7 mouse cellular contexts compared by ENCODE assay signal in the genomic region with DNA sequence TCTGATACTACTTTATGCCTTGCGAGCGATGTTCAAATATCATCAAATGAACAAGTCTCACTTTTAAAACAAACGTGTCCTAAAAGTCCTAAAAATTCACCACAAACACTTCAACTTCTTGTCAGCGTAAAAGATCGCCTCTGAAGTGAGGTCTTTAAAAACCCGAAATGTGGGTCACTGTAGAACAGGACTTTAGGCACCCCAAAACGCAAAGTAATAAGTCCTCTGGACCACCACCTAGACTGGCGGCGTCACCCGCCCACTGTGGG.
A peak's percentile ranks its signal among the peaks of the same experiment; 100 is the strongest.
DNase-seq lines count a peak whose midpoint lies in the region; ATAC-seq and TF ChIP-seq lines count a peak whose summit lies in the region.

No protein-coding gene starts in this region.

- peak overlapping the region; percentile 95 for H3K4me2 ChIP-seq in lung, embryonic 14.5 days
- H3K4me2 ChIP-seq in forebrain, embryonic 12.5 days, result peak overlapping the region; percentile 95
- peak overlapping the region; percentile 83 for H3K4me2 ChIP-seq in limb, embryonic 12.5 days

- H3K4me1 ChIP-seq in lung, embryonic 14.5 days (ENCODE audit: insufficient read depth), result peaks cover 18% of the 10 kb centered on the region
- peaks cover 44% of the 10 kb centered on the region for H3K4me1 ChIP-seq in forebrain, embryonic 12.5 days
- peaks cover 43% of the 10 kb centered on the region for H3K4me1 ChIP-seq in limb, embryonic 12.5 days (replicated peaks)
- peaks cover 15% of the 10 kb centered on the region for H3K4me1 ChIP-seq in small intestine, adult 2 months (ENCODE audit: control insufficient read depth, insufficient read depth, insufficient read length, low read length)

- no peak for DNase-seq in lung, embryonic 14.5 days
- no peak for DNase-seq in lung, adult 18-20 months
- no peak for DNase-seq in layer of hippocampus, adult 8-10 months (ENCODE audit: low spot score in 2 of 2)
- no peak for DNase-seq in cerebellum, postnatal 14 days

- no peaks in the 10 kb centered on the region for H3K27me3 ChIP-seq in lung, embryonic 14.5 days (ENCODE audit: insufficient read depth, low read length)
- no peaks in the 10 kb centered on the region for H3K27me3 ChIP-seq in forebrain, embryonic 12.5 days
- H3K27me3 ChIP-seq in limb, embryonic 12.5 days, result no peaks in the 10 kb centered on the region
- H3K27me3 ChIP-seq in small intestine, adult 2 months (ENCODE audit: control insufficient read depth, insufficient read depth, low read length), result no peaks in the 10 kb centered on the region

- no peak for TF ChIP-seq CTCF in lung, embryonic 14.5 days (IDR thresholded peaks at IDR 0.05; ENCODE audit: low read depth)
- no peak for TF ChIP-seq CTCF in small intestine, adult 2 months (IDR thresholded peaks at IDR 0.05; ENCODE audit: extremely low read depth, insufficient read length, insufficient replicate concordance, low read depth, low read length)

- H3K36me3 ChIP-seq in lung, embryonic 14.5 days (ENCODE audit: insufficient read depth), result peaks cover 13% of the 10 kb centered on the region; the same call in 1 of the 2 replicates
- no peaks in the 10 kb centered on the region for H3K36me3 ChIP-seq in forebrain, embryonic 12.5 days (replicated peaks)
- no peaks in the 10 kb centered on the region for H3K36me3 ChIP-seq in limb, embryonic 12.5 days
- no peaks in the 10 kb centered on the region for H3K36me3 ChIP-seq in small intestine, adult 2 months (ENCODE audit: control insufficient read depth, insufficient read depth, low read length)

- H3K27ac ChIP-seq in lung, embryonic 14.5 days (ENCODE audit: low read depth), result peak overlapping the region; percentile 100
- H3K27ac ChIP-seq in forebrain, embryonic 12.5 days, result peak overlapping the region; percentile 100
- H3K27ac ChIP-seq in limb, embryonic 12.5 days, result peak overlapping the region; percentile 100
- peak overlapping the region; percentile 78 for H3K27ac ChIP-seq in small intestine, adult 2 months (ENCODE audit: insufficient read depth, low read depth, low read length)

- peak overlapping the region; percentile 100 for H3K9ac ChIP-seq in lung, embryonic 14.5 days
- peak overlapping the region; percentile 97 for H3K9ac ChIP-seq in forebrain, embryonic 12.5 days
- peak overlapping the region; percentile 100 for H3K9ac ChIP-seq in limb, embryonic 12.5 days (replicated peaks)

- WGBS in lung, embryonic 14.5 days, result under 1% methylated on average over 10 of the region's 10 CpGs
- under 1% methylated on average over 10 of the region's 10 CpGs for WGBS in forebrain, embryonic 12.5 days
- 1% methylated on average over 10 of the region's 10 CpGs for WGBS in limb, embryonic 12.5 days
- 1% methylated on average over 10 of the region's 10 CpGs for WGBS in small intestine, adult 2 months

- H3K4me3 ChIP-seq in lung, embryonic 14.5 days (ENCODE audit: low read depth, low read length), result peak overlapping the region; percentile 100
- peak overlapping the region; percentile 95 for H3K4me3 ChIP-seq in forebrain, embryonic 12.5 days (replicated peaks)
- H3K4me3 ChIP-seq in limb, embryonic 12.5 days (replicated peaks), result peak overlapping the region; percentile 99
- peak overlapping the region; percentile 95 for H3K4me3 ChIP-seq in small intestine, adult 2 months (ENCODE audit: low read depth, low read length)

- H3K9me3 ChIP-seq in lung, embryonic 14.5 days (ENCODE audit: low read depth, low read length), result no peaks in the 10 kb centered on the region
- no peaks in the 10 kb centered on the region for H3K9me3 ChIP-seq in forebrain, embryonic 12.5 days
- no peaks in the 10 kb centered on the region for H3K9me3 ChIP-seq in limb, embryonic 12.5 days

- no peak for TF ChIP-seq POLR2A in small intestine, adult 2 months (IDR thresholded peaks at IDR 0.05; ENCODE audit: low read depth, low read length)

- no peak for ATAC-seq in lung, embryonic 14.5 days (ENCODE audit: insufficient read depth)
- no peak for ATAC-seq in forebrain, embryonic 12.5 days (ENCODE audit: low FRiP score)
- no peak for ATAC-seq in limb, embryonic 12.5 days (ENCODE audit: insufficient number of reproducible peaks, insufficient read depth, low FRiP score, low TSS enrichment, low read depth)
